In the genomic region with DNA sequence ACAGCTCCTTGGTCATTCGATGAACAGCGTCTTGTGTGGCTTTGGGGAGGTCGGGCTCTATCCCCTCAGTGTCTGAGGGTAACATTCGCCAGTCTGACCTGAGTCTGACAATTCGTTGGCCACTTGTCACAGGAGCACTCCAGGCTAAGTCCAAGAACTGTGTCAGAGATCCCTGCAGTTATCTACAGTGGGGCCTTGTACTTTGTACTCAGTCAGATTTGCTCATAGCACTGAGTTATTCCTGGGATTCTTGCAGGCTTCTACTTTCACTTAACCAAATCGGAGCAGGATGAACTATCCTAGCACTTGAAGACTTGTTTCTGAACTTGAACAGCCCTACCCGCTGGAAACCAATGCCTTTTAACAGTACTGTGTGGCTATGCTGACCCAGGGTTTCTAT, we compare ENCODE assay signal across 28 mouse cellular contexts. TPM values are rescaled to one million over a fixed set of nuclear protein-coding genes. Genes with fewer than 3 reads are reported as not detected.
DNase-seq lines count a peak whose midpoint lies in the region; ATAC-seq lines count a peak whose summit lies in the region.
"Had no signal": no experiment of that assay in that cellular context is flagged by ENCODE, and none has a peak within 500 bp of the region (broad histone marks: within the 10 kb centered on the region; RNA-seq: fewer than 3 reads in every experiment).

No protein-coding gene starts in this region.

- peaks cover 15% of the 10 kb centered on the region; the same call in 1 of the 2 replicates for H3K4me1 ChIP-seq in intestine, embryonic 15.5 days (replicated peaks)

- WGBS in intestine, embryonic 15.5 days: 66% methylated on average over 7 of the region's 7 CpGs
- 53% methylated on average over 7 of the region's 7 CpGs for WGBS in large intestine, adult 2 months

- H3K9ac ChIP-seq in intestine, embryonic 15.5 days: no peak overlapping the region
- H3K9ac ChIP-seq: forebrain, embryonic 13.5 days; hindbrain, embryonic 15.5 days; kidney, embryonic 15.5 days; liver, embryonic 15.5 days; lung, embryonic 15.5 days; neural tube, embryonic 12.5 days had no signal

- no peaks in the 10 kb centered on the region for H3K9me3 ChIP-seq in intestine, embryonic 15.5 days
- H3K9me3 ChIP-seq: forebrain, embryonic 13.5 days; hindbrain, embryonic 15.5 days; kidney, embryonic 15.5 days; liver, embryonic 15.5 days; lung, embryonic 15.5 days; midbrain, embryonic 10.5 days; neural tube, embryonic 12.5 days had no signal

- peak; percentile 19 for DNase-seq in kidney, adult 9 months
- no peak for DNase-seq in kidney, adult 18-20 months
- peak; percentile 29 for DNase-seq in large intestine, adult 2 months (ENCODE audit: low read depth, low spot score)
- DNase-seq in yolk sac, embryonic 10.5 days (ENCODE audit: low spot score): peak; percentile 69
- no peak for DNase-seq in thymus, postnatal 10 days (ENCODE audit: low spot score in 2 of 2)
- DNase-seq in embryo, embryonic 10 days (ENCODE audit: low spot score): no peak
- DNase-seq: adrenal gland, adult 2 months; cerebellum, adult 2 months; cerebellum, postnatal 14 days; gastrocnemius, postnatal 10 days; kidney, postnatal 25 days; left cerebral cortex, postnatal 4 days; right cerebral cortex, adult 18-20 months; thymus, adult 18-20 months; thymus, postnatal 36 days had no signal

- H3K27me3 ChIP-seq in intestine, embryonic 15.5 days (replicated peaks): no peaks in the 10 kb centered on the region
- H3K27me3 ChIP-seq: forebrain, embryonic 13.5 days; hindbrain, embryonic 15.5 days; kidney, embryonic 15.5 days; liver, embryonic 15.5 days; lung, embryonic 15.5 days; neural tube, embryonic 12.5 days had no signal

- peak overlapping the region; percentile 64 for H3K27ac ChIP-seq in intestine, embryonic 15.5 days
- H3K27ac ChIP-seq: forebrain, embryonic 13.5 days; hindbrain, embryonic 15.5 days; kidney, embryonic 15.5 days; liver, embryonic 15.5 days; lung, embryonic 15.5 days; midbrain, embryonic 10.5 days; neural tube, embryonic 12.5 days had no signal

- H3K4me2 ChIP-seq in intestine, embryonic 15.5 days (replicated peaks): peak overlapping the region; percentile 40
- H3K4me2 ChIP-seq: forebrain, embryonic 13.5 days; heart, embryonic 11.5 days; hindbrain, embryonic 15.5 days; kidney, embryonic 15.5 days; liver, embryonic 15.5 days; lung, embryonic 15.5 days; neural tube, embryonic 12.5 days had no signal

- peak; percentile 59 for ATAC-seq in intestine, embryonic 15.5 days
- ATAC-seq: CD4-positive, CD25-positive, alpha-beta regulatory T cell, adult 4 months; forebrain, embryonic 13.5 days; inflammation-experienced regulatory T-cells, adult 6 months; midbrain, embryonic 16.5 days had no signal

- no peaks in the 10 kb centered on the region for H3K36me3 ChIP-seq in intestine, embryonic 15.5 days
- H3K36me3 ChIP-seq: hindbrain, embryonic 15.5 days; kidney, embryonic 15.5 days; liver, embryonic 15.5 days; lung, embryonic 15.5 days; midbrain, embryonic 10.5 days; neural tube, embryonic 12.5 days had no signal

- no peak overlapping the region for H3K4me3 ChIP-seq in intestine, embryonic 15.5 days (replicated peaks)
- H3K4me3 ChIP-seq: forebrain, embryonic 13.5 days; hindbrain, embryonic 15.5 days; kidney, embryonic 15.5 days; liver, embryonic 15.5 days; lung, embryonic 15.5 days; midbrain, embryonic 10.5 days; myocyte; neural tube, embryonic 12.5 days had no signal

RNA-seq across cellular contexts. Expression of a gene that starts 34.3 kb away (rescaled TPM):
- 7.0 and 9.0 TPM in 2 replicates for polyA plus RNA-seq in intestine, embryonic 15.5 days (2015; fragmentation: Nextera tagmentation; extraction: Ambion mirVana)
- 13.7 and 29.4 TPM in 2 replicates for polyA plus RNA-seq in large intestine, adult 2 months (2012; rRNA removed)

Comparison
In these comparisons a context has a peak if more than half of its experiments do, and no peak if none do; other contexts are left out.
1. DNase-seq: peak in kidney, adult 9 months (single experiment), large intestine, adult 2 months (single experiment) and yolk sac, embryonic 10.5 days (single experiment); none in kidney, adult 18-20 months (single experiment), thymus, postnatal 10 days (0 of 2) and embryo, embryonic 10 days (single experiment).